Mouse (Mus musculus) heart, adult 11 months (tissue): Measurements from ENCODE around the gene Gm13101.
A peak's percentile ranks its signal among the peaks of the same experiment; 100 is the strongest.
"Not testable (repeated sequence)": the region's sequence is repeated elsewhere in the genome, so short reads cannot be mapped to it uniquely, and the experiment has no call there.

Experiments
- DNase-seq: peaks from one replicate; pipeline ENCODE4 v3.0.0; 2022

Gm13101 gene

DNA sequence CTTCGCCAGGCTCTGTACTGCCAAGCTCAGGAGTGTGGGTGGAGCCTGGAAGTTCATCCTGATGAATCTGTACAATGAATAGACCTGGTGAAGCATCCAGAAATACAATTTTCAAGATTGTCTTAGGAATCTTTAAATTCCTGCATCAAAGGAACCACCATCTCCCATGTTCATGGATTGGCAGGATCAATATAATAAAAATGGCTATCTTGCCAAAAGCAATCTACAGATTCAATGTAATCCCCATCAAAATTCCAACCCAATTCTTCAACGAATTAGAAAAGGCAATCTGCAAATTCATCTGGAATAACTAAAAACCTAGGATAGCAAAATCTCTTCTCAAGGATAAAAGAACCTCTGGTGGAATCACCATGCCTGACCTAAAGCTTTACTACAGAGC lies at the start of gene Gm13101:
Gene Gm13101 (minus strand): TSS at position 101 of the 400 bp plus-strand sequence.
- DNase-seq, result not testable (repeated sequence)

DNA sequence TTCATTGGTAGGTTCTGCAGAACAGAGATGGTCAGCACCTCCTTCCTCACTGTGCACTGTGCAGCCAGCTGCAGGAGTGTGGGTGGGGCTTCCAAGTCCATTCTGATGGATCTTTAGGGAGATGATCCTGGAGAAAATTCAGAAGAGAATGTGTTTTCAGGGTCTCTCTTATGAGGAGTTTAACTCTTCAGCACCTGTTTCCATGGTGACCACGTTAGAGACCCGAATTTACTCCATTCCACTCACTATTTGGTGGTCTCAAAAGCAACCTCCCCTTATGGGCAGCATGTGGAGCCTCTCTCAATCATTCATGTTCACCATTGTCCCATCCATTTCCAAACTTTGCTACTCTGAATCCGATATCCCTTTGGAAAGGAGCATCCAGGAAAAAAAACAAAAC lies 27.5 kb upstream of the Gm13101 start, which contains the start of gene Pramef17:
Gene Pramef17 (minus strand): TSS at position 101 of the 400 bp plus-strand sequence.
- DNase-seq, result not testable (repeated sequence)

DNA sequence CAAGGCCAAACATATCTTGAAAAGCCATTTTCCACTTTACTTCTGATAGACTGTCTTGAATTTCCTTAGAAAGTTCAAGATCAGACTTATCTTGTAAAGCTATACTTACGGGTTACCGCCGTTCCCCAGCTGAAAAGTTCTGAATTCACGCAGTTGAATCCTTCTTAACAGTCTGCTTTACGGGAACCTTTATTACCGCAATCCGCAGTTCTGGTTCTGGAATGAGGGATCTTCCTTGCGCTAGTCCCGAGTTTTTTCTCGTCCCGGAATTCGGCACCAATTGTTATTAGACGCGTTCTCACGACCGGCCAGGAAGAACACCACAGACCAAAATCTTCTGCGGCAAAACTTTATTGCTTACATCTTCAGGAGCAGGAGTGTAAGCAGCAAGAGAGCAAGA lies 21.4 kb upstream of the Gm13101 start:
- peak; percentile 97 for DNase-seq

DNA sequence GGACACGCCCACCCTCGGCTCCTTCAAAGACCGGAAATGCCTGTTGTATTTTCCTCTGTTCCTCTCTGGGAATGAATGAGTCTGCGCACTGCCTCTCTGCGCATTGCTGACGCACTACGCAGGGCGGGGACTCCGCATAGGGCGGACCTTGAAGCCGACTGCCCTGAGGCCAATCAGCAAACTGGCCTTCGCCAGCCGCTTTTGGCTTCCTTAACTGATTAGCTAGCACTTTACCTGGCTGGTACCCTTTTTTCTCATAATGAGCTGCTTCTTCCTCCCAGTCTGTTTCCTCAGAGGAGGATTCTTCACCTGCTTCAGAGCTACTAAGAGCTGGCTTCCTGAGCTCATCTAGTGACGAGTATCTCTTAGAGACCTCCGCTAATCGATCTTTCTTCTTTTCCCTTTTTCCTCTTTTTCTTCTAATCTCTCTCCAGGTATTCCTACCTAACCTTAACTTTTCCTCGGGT lies 20.8 kb upstream of the Gm13101 start:
- peak; percentile 98 for DNase-seq

DNA sequence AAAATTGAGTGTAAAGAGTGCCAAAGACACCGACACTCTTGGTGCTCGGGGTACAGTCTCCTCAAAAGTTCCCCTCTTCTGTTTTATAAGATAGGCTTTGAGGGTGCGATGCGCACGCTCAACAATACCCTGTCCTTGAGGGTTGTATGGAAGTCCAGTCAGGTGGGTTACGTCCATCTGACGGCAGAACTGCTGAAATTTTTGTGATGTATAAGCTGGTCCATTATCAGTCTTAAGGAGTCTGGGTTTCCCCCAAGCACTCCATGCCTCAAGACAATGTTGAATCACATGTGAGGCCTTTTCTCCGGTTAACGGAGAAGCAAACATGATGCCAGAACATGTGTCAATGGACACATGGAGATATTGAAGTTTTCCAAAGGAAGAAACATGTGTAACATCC lies 19.0 kb upstream of the Gm13101 start:
- peak; percentile 97 for DNase-seq

DNA sequence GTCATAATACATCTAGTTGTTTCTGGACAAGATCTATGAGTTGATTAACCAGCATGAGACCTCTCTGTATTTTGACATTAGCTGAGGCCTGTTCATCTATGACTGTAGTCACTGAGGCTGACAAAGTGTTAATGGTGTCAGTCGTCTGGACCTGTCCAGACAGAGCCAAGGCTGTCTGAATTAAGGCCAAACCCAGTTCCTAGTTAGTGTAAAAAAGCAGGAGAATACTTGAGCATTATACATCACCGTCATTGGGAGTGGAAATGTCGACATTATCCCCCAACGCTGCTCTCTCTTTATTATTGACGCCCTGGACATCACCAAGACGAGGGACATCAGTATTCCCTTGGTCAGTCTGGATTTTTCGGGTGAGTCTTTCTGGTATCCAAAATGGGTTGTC lies 18.4 kb upstream of the Gm13101 start:
- DNase-seq, result peak; percentile 95

DNA sequence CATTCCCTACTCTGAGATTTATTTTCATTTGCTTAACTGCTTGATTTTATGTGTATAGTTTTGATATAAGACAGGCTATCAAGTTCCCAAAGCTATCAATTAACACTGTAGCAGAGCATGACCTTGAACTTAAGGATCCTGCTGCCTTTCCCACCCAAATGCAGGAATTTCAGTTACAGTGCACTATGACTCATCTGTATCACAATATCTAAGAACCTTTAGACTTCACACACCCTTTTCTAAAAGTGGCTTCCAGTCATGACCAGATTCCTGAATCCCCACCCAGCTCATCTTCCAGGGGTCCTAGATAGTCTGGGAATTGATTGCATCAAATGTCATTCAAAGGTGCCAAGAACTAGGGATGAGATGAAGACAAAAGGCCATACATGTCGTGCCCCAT lies 16.7 kb upstream of the Gm13101 start:
- not testable (repeated sequence) for DNase-seq

DNA sequence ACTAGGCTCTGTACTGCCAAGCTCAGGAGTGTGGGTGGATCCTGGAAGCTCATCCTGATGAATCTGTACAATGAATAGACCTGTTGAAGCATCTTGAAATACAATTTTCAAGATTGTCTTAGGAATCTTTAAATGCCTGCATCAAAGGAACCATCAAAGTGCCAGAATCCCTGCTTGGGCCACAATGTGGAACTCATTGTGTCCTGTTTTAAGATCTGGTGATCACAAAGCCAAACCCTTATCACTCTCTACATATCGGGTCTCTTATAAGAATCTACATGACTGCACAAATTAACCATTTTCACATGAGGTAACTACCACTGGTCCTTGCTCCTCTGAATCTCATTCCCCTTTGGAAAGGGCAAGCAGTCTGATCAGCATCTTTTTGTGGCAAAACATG lies 15.8 kb downstream of the Gm13101 start, which contains the start of gene Pramef25:
Gene Pramef25 (minus strand): TSS at position 101 of the 400 bp plus-strand sequence.
- not testable (repeated sequence) for DNase-seq
